Mouse (Mus musculus) stomach, postnatal 0 days (tissue): Measurements from ENCODE around the gene Cpsf7.

Source experiments
- CTCF ChIP-seq: IDR thresholded peaks from 2 replicates; pipeline ENCODE4 v1.5.1; 2016; ENCODE audit warnings: antibody characterized with exemption, low read depth, mild to moderate bottlenecking, moderate library complexity
- EP300 ChIP-seq: optimal IDR thresholded peaks from 2 replicates; pipeline ENCODE3; 2016; ENCODE audit warnings: antibody characterized with exemption

- TF ChIP-seq CTCF (peak; percentile 73), EP300 (no peak)
These were observed 4.7 kb upstream of the Cpsf7 start for GRCm38 (mm10) chr19:10520355-10520754.
